Mouse (Mus musculus) spleen, adult 2 months (tissue): ENCODE results near the gene Itpr1.

ENCODE experiments used
- CTCF ChIP-seq: fragments of 200-500 bp; IDR thresholded peaks from 2 replicates; pipeline ENCODE4 v1.5.1; 2011; ENCODE audit warnings: mild to moderate bottlenecking, inconsistent platforms; ENCODE audit not compliant: insufficient read depth, insufficient read length, insufficient replicate concordance; ENCODE audit errors: extremely low read depth
- POLR2A ChIP-seq: fragments of 200-500 bp; IDR thresholded peaks from 2 replicates; pipeline ENCODE4 v1.6.1; 2011; ENCODE audit warnings: low read depth, low read length, inconsistent platforms

- TF ChIP-seq POLR2A (no peak), CTCF (no peak)
Measured at GRCm38 (mm10) chr6:108328296-108328695, 115.4 kb downstream of the Itpr1 start.
